Mouse (Mus musculus): ENCODE measurements around the gene App. TPM values are rescaled to one million over a fixed set of nuclear protein-coding genes. Genes with fewer than 3 reads are reported as not detected.

App gene
- polyA plus RNA-seq, 1 experiment: 207 TPM

DNA sequence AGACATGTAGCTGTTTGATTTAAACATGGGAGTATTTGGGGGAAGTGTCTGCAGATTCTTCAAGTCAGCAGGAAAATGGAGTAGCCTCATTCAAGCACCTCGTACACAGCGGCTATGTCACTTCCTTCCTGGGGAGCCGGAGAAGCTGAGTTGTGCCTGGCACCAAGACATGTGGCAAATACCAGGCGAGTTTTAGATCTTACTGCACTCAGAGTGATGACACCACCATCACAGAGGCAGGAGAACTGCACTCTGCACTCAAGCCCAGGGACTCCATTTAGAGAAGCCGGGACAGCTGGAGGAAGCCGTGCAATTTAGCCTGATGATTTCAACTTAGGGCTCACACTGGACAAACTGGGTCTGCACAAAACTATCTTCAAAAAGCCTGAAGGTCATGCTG lies 183.6 kb downstream of the App start:
- Histone ChIP-seq H3K79me2 (ENCODE audit: control insufficient read depth, insufficient read depth) (no peaks in the 10 kb centered on the region), H3K4me3 (no peak overlapping the region), H3K36me3 (ENCODE audit: control insufficient read depth, insufficient read depth) (peaks cover 8% of the 10 kb centered on the region), H3K27me3 (ENCODE audit: control insufficient read depth, insufficient read depth, insufficient read length) (no peaks in the 10 kb centered on the region), H3ac (ENCODE audit: control insufficient read depth, insufficient read length) (no peak overlapping the region), H3K4me2 (ENCODE audit: low read depth) (no peak overlapping the region)
- TF ChIP-seq REST (IDR thresholded peaks at IDR 0.05; ENCODE audit: insufficient read depth, insufficient read length) (no peak), SRF (IDR thresholded peaks at IDR 0.05; ENCODE audit: control insufficient read depth, insufficient read length, low read depth) (no peak), POLR2A (IDR thresholded peaks at IDR 0.05; ENCODE audit: insufficient read length, low read depth) (no peak), MYOD1 (IDR thresholded peaks at IDR 0.05; ENCODE audit: control insufficient read depth in 1 of 3, insufficient read length in 2 of 3, low read depth in 2 of 3) (no peak), TCF12 (IDR thresholded peaks at IDR 0.05; ENCODE audit: insufficient read depth, poor library complexity, severe bottlenecking) (no peak)

DNA sequence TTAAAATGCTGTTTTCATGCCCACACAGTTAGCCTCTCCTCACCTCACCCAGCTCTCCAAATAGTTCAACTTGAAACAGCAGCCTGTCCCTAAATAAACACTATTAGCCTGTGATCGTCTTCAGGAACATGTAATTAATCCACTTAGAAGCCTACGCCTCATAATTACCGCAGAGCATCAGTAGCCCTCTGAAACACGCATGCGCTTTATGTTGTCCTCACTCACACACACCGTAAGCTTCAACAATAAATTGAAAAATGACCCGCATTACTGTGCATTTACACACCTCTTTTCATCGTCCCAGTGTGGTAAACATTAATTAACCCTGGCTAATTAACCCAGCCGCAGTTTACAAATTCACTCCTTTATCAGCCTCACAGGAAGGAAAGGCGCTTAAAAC lies 184.1 kb downstream of the App start:
- peaks cover 8% of the 10 kb centered on the region for H3K36me3 ChIP-seq (ENCODE audit: control insufficient read depth, insufficient read depth)
- H3K79me2 ChIP-seq (ENCODE audit: control insufficient read depth, insufficient read depth): no peaks in the 10 kb centered on the region
- H3ac ChIP-seq (ENCODE audit: control insufficient read depth, insufficient read length): no peak overlapping the region
- TF ChIP-seq POLR2AphosphoS2 (IDR thresholded peaks at IDR 0.05; ENCODE audit: insufficient read length, low read depth): no peak
- TF ChIP-seq POLR2A (IDR thresholded peaks at IDR 0.05; ENCODE audit: insufficient read length, low read depth): no peak
- no peak for TF ChIP-seq USF1 (IDR thresholded peaks at IDR 0.05; ENCODE audit: low read depth)
- TF ChIP-seq E2F4 (IDR thresholded peaks at IDR 0.05; ENCODE audit: insufficient read depth): no peak
- no peak for TF ChIP-seq MAX (IDR thresholded peaks at IDR 0.05; ENCODE audit: low read depth)
- no peak for TF ChIP-seq SRF (IDR thresholded peaks at IDR 0.05; ENCODE audit: control insufficient read depth, insufficient read length, low read depth)
- no peak for TF ChIP-seq TCF12 (IDR thresholded peaks at IDR 0.05; ENCODE audit: insufficient read depth, poor library complexity, severe bottlenecking)
- no peak for TF ChIP-seq TCF3 (IDR thresholded peaks at IDR 0.05; ENCODE audit: insufficient read length, low read depth)
- H3K27me3 ChIP-seq (ENCODE audit: control insufficient read depth, insufficient read depth, insufficient read length): no peaks in the 10 kb centered on the region
- no peak overlapping the region for H3K4me3 ChIP-seq
- H3K4me2 ChIP-seq (ENCODE audit: low read depth): no peak overlapping the region

DNA sequence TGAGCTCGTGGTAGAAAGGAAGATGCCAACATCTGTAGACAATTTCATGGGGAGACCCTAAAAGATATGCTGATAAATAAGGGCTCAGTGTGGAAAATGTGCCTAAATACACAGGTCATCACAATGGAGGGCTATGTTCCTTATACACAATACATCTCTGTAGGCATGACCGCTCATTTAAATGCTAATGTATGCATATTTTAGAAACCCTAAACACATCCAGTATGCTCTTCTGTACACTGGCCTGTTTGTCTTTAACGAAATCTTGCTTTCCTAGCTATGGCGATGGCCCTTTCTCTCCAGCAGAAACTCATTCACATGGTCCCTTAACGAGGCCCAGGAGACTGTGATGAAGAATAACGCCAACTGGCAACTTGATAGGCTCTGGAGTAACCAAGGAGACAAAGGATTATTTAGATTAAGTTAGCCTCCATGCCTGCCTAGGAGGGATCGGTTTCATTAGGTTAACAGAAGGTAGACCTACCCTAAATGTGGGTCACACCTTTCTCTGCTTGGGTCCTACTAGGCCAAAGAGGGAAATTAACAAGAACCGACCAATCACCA lies 185.8 kb downstream of the App start:
- H3K4me3 ChIP-seq: no peak overlapping the region

DNA sequence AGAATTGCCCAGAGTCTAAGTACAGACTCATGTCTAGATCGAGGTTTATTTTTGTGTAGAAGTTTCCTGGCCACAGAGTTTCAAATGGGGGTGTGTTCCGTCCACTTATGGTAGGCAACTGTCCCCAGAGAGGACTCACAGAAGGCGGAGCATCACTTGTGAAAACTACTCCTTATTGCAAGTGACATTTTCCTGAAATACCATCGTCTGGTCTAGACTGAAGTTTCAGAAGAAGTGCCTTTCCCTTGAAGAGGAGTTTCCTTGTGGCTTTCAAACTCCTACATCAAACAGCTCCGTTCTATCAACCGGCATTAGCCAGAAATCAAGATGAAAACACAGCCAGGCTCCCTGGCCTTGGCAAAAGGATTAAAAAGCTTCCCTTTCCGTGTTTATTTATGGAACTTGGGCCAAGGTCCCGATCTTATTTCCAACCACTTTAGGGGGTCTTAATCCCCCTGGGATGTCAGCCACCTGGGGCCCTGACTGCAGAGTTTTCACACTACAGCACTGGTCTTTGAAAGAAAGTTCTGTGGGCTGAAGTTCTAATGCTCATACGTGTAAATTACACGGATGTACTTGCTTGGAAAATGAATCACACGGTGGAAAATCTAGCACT lies 187.4 kb downstream of the App start:
- no peak overlapping the region for H3K4me3 ChIP-seq
- no peaks in the 10 kb centered on the region for H3K79me2 ChIP-seq (ENCODE audit: control insufficient read depth, insufficient read depth)
- H3ac ChIP-seq (ENCODE audit: control insufficient read depth, insufficient read length): no peak overlapping the region
- no peak for TF ChIP-seq MYOD1 (IDR thresholded peaks at IDR 0.05; ENCODE audit: control insufficient read depth in 1 of 3, insufficient read length in 2 of 3, low read depth in 2 of 3)
- no peak for TF ChIP-seq E2F4 (IDR thresholded peaks at IDR 0.05; ENCODE audit: insufficient read depth)
- no peak for TF ChIP-seq MAX (IDR thresholded peaks at IDR 0.05; ENCODE audit: low read depth)
- TF ChIP-seq REST (IDR thresholded peaks at IDR 0.05; ENCODE audit: insufficient read depth, insufficient read length): no peak
- TF ChIP-seq MYOG (IDR thresholded peaks at IDR 0.05; ENCODE audit: control insufficient read depth in 1 of 3, insufficient read depth in 1 of 3, insufficient read length in 2 of 3, low read depth in 2 of 3): no peak
- no peak for TF ChIP-seq TCF12 (IDR thresholded peaks at IDR 0.05; ENCODE audit: insufficient read depth, poor library complexity, severe bottlenecking)
- TF ChIP-seq CEBPB (IDR thresholded peaks at IDR 0.05; ENCODE audit: insufficient read depth, poor library complexity, severe bottlenecking): no peak
- TF ChIP-seq USF1 (IDR thresholded peaks at IDR 0.05; ENCODE audit: low read depth): no peak
- no peak for TF ChIP-seq SRF (IDR thresholded peaks at IDR 0.05; ENCODE audit: control insufficient read depth, insufficient read length, low read depth)
- no peak for TF ChIP-seq POLR2AphosphoS2 (IDR thresholded peaks at IDR 0.05; ENCODE audit: insufficient read length, low read depth)
- no peaks in the 10 kb centered on the region for H3K36me3 ChIP-seq (ENCODE audit: control insufficient read depth, insufficient read depth)
- no peak overlapping the region for H3K4me2 ChIP-seq (ENCODE audit: low read depth)
- H3K27me3 ChIP-seq (ENCODE audit: control insufficient read depth, insufficient read depth, insufficient read length): no peaks in the 10 kb centered on the region

More for the DNA sequence above, 185.8 kb downstream of the App start:
- Histone ChIP-seq H3ac (ENCODE audit: control insufficient read depth, insufficient read length) (no peak overlapping the region), H3K4me2 (ENCODE audit: low read depth) (no peak overlapping the region), H3K79me2 (ENCODE audit: control insufficient read depth, insufficient read depth) (no peaks in the 10 kb centered on the region), H3K27me3 (ENCODE audit: control insufficient read depth, insufficient read depth, insufficient read length) (no peaks in the 10 kb centered on the region), H3K36me3 (ENCODE audit: control insufficient read depth, insufficient read depth) (peaks cover 8% of the 10 kb centered on the region)
- TF ChIP-seq TCF3 (IDR thresholded peaks at IDR 0.05; ENCODE audit: insufficient read length, low read depth) (no peak), MAX (IDR thresholded peaks at IDR 0.05; ENCODE audit: low read depth) (no peak), USF1 (IDR thresholded peaks at IDR 0.05; ENCODE audit: low read depth) (no peak), POLR2AphosphoS2 (IDR thresholded peaks at IDR 0.05; ENCODE audit: insufficient read length, low read depth) (no peak), SRF (IDR thresholded peaks at IDR 0.05; ENCODE audit: control insufficient read depth, insufficient read length, low read depth) (no peak), REST (IDR thresholded peaks at IDR 0.05; ENCODE audit: insufficient read depth, insufficient read length) (no peak), TCF12 (IDR thresholded peaks at IDR 0.05; ENCODE audit: insufficient read depth, poor library complexity, severe bottlenecking) (no peak), CEBPB (IDR thresholded peaks at IDR 0.05; ENCODE audit: insufficient read depth, poor library complexity, severe bottlenecking) (no peak), MYOG (IDR thresholded peaks at IDR 0.05; ENCODE audit: control insufficient read depth in 1 of 3, insufficient read depth in 1 of 3, insufficient read length in 2 of 3, low read depth in 2 of 3) (no peak), E2F4 (IDR thresholded peaks at IDR 0.05; ENCODE audit: insufficient read depth) (no peak), MYOD1 (IDR thresholded peaks at IDR 0.05; ENCODE audit: control insufficient read depth in 1 of 3, insufficient read length in 2 of 3, low read depth in 2 of 3) (no peak), POLR2A (IDR thresholded peaks at IDR 0.05; ENCODE audit: insufficient read length, low read depth) (no peak)

DNA sequence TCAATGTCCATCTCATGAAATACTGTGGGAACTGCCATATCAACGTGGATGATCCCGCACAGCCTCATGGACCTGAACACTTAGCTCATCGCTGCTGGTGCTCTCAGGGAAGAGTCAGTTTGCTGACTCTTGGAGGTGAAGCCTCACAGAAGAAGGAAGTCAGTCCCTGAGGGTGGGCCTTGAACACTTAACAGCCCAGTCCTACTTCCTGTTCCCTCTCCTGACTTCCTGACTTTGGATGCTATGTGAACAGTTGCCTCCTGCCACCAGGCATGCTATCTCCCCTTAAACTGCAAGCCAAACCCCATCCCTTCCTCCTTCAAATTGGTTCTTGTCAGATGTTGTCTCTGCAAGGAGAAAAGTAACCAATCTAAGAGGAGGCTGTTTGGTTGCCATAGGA lies 188.2 kb downstream of the App start:
- H3K4me3 ChIP-seq: no peak overlapping the region
- H3K4me2 ChIP-seq (ENCODE audit: low read depth): no peak overlapping the region
- no peaks in the 10 kb centered on the region for H3K27me3 ChIP-seq (ENCODE audit: control insufficient read depth, insufficient read depth, insufficient read length)
- no peaks in the 10 kb centered on the region for H3K36me3 ChIP-seq (ENCODE audit: control insufficient read depth, insufficient read depth)
- H3ac ChIP-seq (ENCODE audit: control insufficient read depth, insufficient read length): no peak overlapping the region
- H3K79me2 ChIP-seq (ENCODE audit: control insufficient read depth, insufficient read depth): no peaks in the 10 kb centered on the region
- no peak for TF ChIP-seq MAX (IDR thresholded peaks at IDR 0.05; ENCODE audit: low read depth)
- no peak for TF ChIP-seq SRF (IDR thresholded peaks at IDR 0.05; ENCODE audit: control insufficient read depth, insufficient read length, low read depth)
- no peak for TF ChIP-seq TCF3 (IDR thresholded peaks at IDR 0.05; ENCODE audit: insufficient read length, low read depth)
- no peak for TF ChIP-seq MYOG (IDR thresholded peaks at IDR 0.05; ENCODE audit: control insufficient read depth in 1 of 3, insufficient read depth in 1 of 3, insufficient read length in 2 of 3, low read depth in 2 of 3)
- no peak for TF ChIP-seq POLR2AphosphoS2 (IDR thresholded peaks at IDR 0.05; ENCODE audit: insufficient read length, low read depth)
- TF ChIP-seq TCF12 (IDR thresholded peaks at IDR 0.05; ENCODE audit: insufficient read depth, poor library complexity, severe bottlenecking): no peak
- TF ChIP-seq USF1 (IDR thresholded peaks at IDR 0.05; ENCODE audit: low read depth): no peak
- TF ChIP-seq CEBPB (IDR thresholded peaks at IDR 0.05; ENCODE audit: insufficient read depth, poor library complexity, severe bottlenecking): no peak
- TF ChIP-seq REST (IDR thresholded peaks at IDR 0.05; ENCODE audit: insufficient read depth, insufficient read length): no peak
- TF ChIP-seq E2F4 (IDR thresholded peaks at IDR 0.05; ENCODE audit: insufficient read depth): no peak
- no peak for TF ChIP-seq MYOD1 (IDR thresholded peaks at IDR 0.05; ENCODE audit: control insufficient read depth in 1 of 3, insufficient read length in 2 of 3, low read depth in 2 of 3)
- no peak for TF ChIP-seq POLR2A (IDR thresholded peaks at IDR 0.05; ENCODE audit: insufficient read length, low read depth)

Data from myocyte (in vitro differentiated cells).